Mouse (Mus musculus): ENCODE measurements around the gene Polr2f. TPM values are rescaled to one million over a fixed set of nuclear protein-coding genes. Genes with fewer than 3 reads are reported as not detected.

Polr2f gene
- polyA plus RNA-seq, 1 experiment from 2014 or later = 362 TPM

DNA sequence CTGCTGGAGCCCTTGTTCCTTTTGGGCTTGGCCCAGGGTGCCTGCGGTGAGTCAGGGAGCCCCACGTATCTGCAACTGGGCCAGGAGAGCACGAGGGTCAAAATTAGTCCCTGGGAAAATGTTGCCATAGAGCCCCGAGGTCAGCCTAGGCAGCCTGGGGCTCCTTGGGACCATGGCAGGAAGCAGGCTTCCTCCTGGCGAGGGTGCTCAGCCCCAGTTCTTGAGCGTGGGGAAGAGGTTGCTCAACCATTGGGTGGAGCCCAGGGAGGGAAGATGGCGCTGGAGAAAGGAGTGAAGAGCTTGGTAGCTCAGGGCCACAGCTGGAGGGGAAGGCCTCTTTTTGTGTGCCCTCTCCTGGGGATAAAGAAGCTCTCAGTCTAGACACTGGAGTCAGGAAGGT lies 21.5 kb downstream of the Polr2f start:
- Histone ChIP-seq H3K9ac (ENCODE audit: low read length) (no peak overlapping the region), H3K27me3 (ENCODE audit: control insufficient read depth, insufficient read depth, low read length) (peaks cover 35% of the 10 kb centered on the region), H3K4me1 (ENCODE audit: control insufficient read depth, insufficient read depth, low read length) (0 out of 2 replicates have a peak, but pooled peaks cover 4% of the 10 kb centered on the region), H3K4me3 (ENCODE audit: low read depth, low read length) (no peak overlapping the region), H3K27ac (ENCODE audit: low read depth, low read length) (no peak overlapping the region), H3K36me3 (ENCODE audit: control insufficient read depth, insufficient read depth, low read length) (no peaks in the 10 kb centered on the region), H3K9me3 (ENCODE audit: control insufficient read depth, low read length) (no peaks in the 10 kb centered on the region), H3K4me2 (no peak overlapping the region)
- DNase-seq (ENCODE audit: low spot score, missing footprints) = no peak
- ATAC-seq (ENCODE audit: low FRiP score) = no peak
- 79% methylated on average over 7 of the region's 7 CpGs for WGBS

DNA sequence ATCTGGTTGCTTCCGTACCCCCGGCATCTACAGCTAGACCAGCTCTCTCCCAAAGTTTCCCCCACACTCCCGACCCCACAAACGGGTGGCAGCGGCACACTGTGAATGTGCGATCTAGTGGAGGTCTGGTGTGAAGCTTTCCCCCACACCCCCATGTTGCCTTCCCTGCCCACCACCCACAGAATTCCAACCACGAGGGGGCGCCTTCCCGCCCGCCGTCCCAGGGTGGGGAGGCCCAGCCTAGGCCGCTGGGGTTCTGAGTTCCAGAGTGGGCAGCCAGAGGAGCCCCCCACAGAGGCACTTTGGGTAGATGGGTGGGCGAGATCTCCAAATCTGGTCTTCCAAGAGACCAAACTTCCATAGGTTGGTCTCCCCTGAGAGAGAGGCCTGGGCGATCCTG lies 22.0 kb downstream of the Polr2f start:
- H3K9ac ChIP-seq (ENCODE audit: low read length) = no peak overlapping the region
- DNase-seq (ENCODE audit: low spot score, missing footprints) (no peak), ATAC-seq (ENCODE audit: low FRiP score) (no peak)
- H3K4me1 ChIP-seq (ENCODE audit: control insufficient read depth, insufficient read depth, low read length) = 0 out of 2 replicates have a peak, but pooled peaks cover 4% of the 10 kb centered on the region
- no peak overlapping the region for H3K27ac ChIP-seq (ENCODE audit: low read depth, low read length)
- H3K36me3 ChIP-seq (ENCODE audit: control insufficient read depth, insufficient read depth, low read length) = no peaks in the 10 kb centered on the region
- H3K27me3 ChIP-seq (ENCODE audit: control insufficient read depth, insufficient read depth, low read length) = peaks cover 35% of the 10 kb centered on the region
- 41% methylated on average over 14 of the region's 14 CpGs for WGBS
- H3K4me2 ChIP-seq = no peak overlapping the region
- H3K4me3 ChIP-seq (ENCODE audit: low read depth, low read length) = no peak overlapping the region
- H3K9me3 ChIP-seq (ENCODE audit: control insufficient read depth, low read length) = no peaks in the 10 kb centered on the region

DNA sequence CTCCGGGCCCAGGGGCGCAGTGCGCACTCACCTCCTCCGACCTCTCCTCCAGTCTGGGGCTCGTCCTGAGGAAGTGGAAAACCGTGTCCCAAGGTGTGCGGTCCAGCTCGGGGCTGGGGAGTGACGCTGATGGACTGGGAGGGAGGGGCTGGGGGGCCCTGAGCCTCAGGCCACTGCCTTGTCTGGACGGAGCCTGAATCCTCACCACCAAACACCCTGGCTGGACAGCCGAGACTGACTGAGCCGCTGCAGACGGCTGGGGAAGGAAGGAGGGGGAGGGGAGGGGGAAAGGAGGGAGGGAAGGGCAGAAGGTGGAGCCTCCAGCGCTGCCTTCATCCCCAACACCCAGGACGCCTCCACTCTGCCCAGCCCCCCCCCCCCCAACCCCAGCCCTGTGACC lies 23.4 kb downstream of the Polr2f start:
- WGBS = 5% methylated on average over 15 of the region's 15 CpGs
- H3K27ac ChIP-seq (ENCODE audit: low read depth, low read length) = no peak overlapping the region
- ATAC-seq (ENCODE audit: low FRiP score) (no peak), DNase-seq (ENCODE audit: low spot score, missing footprints) (peak; percentile 89)
- H3K4me2 ChIP-seq = no peak overlapping the region
- H3K36me3 ChIP-seq (ENCODE audit: control insufficient read depth, insufficient read depth, low read length) = no peaks in the 10 kb centered on the region
- no peaks in the 10 kb centered on the region for H3K9me3 ChIP-seq (ENCODE audit: control insufficient read depth, low read length)
- H3K9ac ChIP-seq (ENCODE audit: low read length) = no peak overlapping the region
- peaks cover 35% of the 10 kb centered on the region for H3K27me3 ChIP-seq (ENCODE audit: control insufficient read depth, insufficient read depth, low read length)
- H3K4me3 ChIP-seq (ENCODE audit: low read depth, low read length) = no peak overlapping the region
- H3K4me1 ChIP-seq (ENCODE audit: control insufficient read depth, insufficient read depth, low read length) = 0 out of 2 replicates have a peak, but pooled peaks cover 4% of the 10 kb centered on the region

DNA sequence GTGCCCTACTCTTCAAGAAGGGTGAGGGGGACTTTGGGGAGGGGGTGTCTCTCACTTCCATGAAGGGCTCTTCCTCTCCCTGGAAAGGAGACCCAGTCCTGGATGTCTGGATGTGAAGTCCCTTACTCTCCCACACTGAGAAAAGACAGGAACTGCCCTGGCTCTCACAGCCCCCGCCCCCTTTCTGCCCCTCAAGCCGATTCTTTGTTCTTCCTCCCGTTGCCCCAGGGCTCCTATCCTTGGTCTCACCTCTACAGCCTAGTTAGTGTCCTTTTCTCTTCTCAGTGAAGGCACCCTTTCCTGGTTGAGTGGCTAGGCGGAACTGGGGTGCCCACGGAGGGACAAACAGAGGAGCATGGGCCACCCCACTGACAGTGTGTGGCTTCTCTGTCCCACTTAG lies 24.3 kb downstream of the Polr2f start, which contains the start of gene Sox10:
Gene Sox10 (minus strand): TSS at position 101 of the 400 bp plus-strand sequence.
- no peaks in the 10 kb centered on the region for H3K36me3 ChIP-seq (ENCODE audit: control insufficient read depth, insufficient read depth, low read length)
- H3K27me3 ChIP-seq (ENCODE audit: control insufficient read depth, insufficient read depth, low read length) = peaks cover 35% of the 10 kb centered on the region
- no peak within 1 kb of the TSS for H3K27ac ChIP-seq (ENCODE audit: low read depth, low read length)
- DNase-seq (ENCODE audit: low spot score, missing footprints) = no peak
- no peaks in the 10 kb centered on the region for H3K9me3 ChIP-seq (ENCODE audit: control insufficient read depth, low read length)
- ATAC-seq (ENCODE audit: low FRiP score) = no peak
- 0 out of 2 replicates have a peak, but pooled peaks cover 4% of the 10 kb centered on the region for H3K4me1 ChIP-seq (ENCODE audit: control insufficient read depth, insufficient read depth, low read length)
- no peak within 1 kb of the TSS for H3K4me2 ChIP-seq
- no peak within 1 kb of the TSS for H3K4me3 ChIP-seq (ENCODE audit: low read depth, low read length)
- H3K9ac ChIP-seq (ENCODE audit: low read length) = no peak within 1 kb of the TSS
- WGBS = 53% methylated on average over 5 of the region's 5 CpGs

DNA sequence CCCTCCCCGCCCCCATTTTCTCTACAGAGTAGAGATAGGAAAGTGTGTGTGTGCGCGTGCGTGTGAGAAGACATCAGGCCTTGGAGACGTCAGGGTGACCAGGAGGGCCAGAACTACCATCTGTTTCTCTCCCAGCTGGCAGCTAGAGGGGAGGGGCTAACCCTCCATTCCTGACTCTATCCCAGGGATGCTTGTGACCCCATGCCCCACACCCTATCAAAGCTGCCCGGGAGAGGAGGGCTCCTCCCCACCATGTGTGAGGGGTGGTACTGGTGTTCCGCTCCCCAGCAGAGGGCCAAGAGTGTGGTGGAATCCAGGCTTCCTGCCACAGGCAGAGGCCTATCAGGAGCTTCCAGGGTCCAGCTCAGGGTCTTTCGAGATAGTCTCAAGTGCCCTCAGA lies 25.9 kb downstream of the Polr2f start:
- no peak overlapping the region for H3K4me3 ChIP-seq (ENCODE audit: low read depth, low read length)
- no peak overlapping the region for H3K27ac ChIP-seq (ENCODE audit: low read depth, low read length)
- WGBS = 55% methylated on average over 8 of the region's 8 CpGs
- H3K4me1 ChIP-seq (ENCODE audit: control insufficient read depth, insufficient read depth, low read length) = 0 out of 2 replicates have a peak, but pooled peaks cover 4% of the 10 kb centered on the region
- H3K36me3 ChIP-seq (ENCODE audit: control insufficient read depth, insufficient read depth, low read length) = no peaks in the 10 kb centered on the region
- no peaks in the 10 kb centered on the region for H3K9me3 ChIP-seq (ENCODE audit: control insufficient read depth, low read length)
- H3K9ac ChIP-seq (ENCODE audit: low read length) = no peak overlapping the region
- ATAC-seq (ENCODE audit: low FRiP score) (peak; percentile 58; the same call in 1 of the 2 replicates), DNase-seq (ENCODE audit: low spot score, missing footprints) (no peak)
- no peak overlapping the region for H3K4me2 ChIP-seq
- H3K27me3 ChIP-seq (ENCODE audit: control insufficient read depth, insufficient read depth, low read length) = peaks cover 33% of the 10 kb centered on the region

DNA sequence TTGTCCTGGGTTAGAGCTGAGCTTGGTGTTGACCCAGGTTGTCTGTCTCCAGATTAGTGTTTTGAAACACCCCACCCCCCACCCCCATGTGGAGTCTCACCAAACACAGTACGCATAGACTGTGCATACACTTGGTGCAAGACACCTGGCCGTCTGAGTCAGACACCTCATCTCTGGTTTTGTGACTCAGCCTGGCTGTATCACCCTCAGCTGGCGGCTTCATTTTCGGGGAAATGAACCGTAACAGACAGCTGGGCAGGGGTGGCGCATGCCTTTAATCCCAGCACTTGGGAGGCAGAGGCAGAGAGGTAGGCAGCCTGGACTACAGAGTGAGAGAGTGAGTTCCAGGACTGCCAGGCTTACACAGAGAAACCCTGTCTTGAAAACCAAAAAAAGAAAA lies 36.1 kb downstream of the Polr2f start:
- Histone ChIP-seq H3K27ac (ENCODE audit: low read depth, low read length) (no peak overlapping the region), H3K9me3 (ENCODE audit: control insufficient read depth, low read length) (no peaks in the 10 kb centered on the region), H3K9ac (ENCODE audit: low read length) (no peak overlapping the region), H3K36me3 (ENCODE audit: control insufficient read depth, insufficient read depth, low read length) (no peaks in the 10 kb centered on the region), H3K4me2 (no peak overlapping the region), H3K27me3 (ENCODE audit: control insufficient read depth, insufficient read depth, low read length) (no peaks in the 10 kb centered on the region), H3K4me1 (ENCODE audit: control insufficient read depth, insufficient read depth, low read length) (no peaks in the 10 kb centered on the region), H3K4me3 (ENCODE audit: low read depth, low read length) (no peak overlapping the region)
- 45% methylated on average over 6 of the region's 6 CpGs for WGBS
- no peak for ATAC-seq (ENCODE audit: low FRiP score)
- no peak for DNase-seq (ENCODE audit: low spot score, missing footprints)

DNA sequence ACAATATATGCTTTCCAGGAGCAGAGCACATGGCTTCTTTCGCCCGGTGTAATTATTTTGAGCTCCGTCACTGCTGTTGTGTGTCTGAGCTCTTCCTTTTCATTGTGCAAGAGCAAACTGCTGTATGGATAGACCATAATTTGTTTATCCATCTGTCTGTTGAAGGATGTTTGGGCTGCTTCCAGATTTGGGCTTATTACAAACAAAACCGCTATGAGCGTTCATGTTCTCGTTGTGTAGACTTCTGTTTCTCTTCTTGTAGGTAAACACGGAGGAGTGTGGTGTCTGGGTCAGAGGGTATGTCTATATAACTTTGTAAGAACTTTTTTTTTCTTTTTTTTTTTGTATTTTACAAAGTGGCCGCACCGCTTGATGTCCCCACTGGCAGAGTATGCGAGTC lies 44.4 kb downstream of the Polr2f start:
- no peak overlapping the region for H3K9ac ChIP-seq (ENCODE audit: low read length)
- H3K4me3 ChIP-seq (ENCODE audit: low read depth, low read length) = no peak overlapping the region
- DNase-seq (ENCODE audit: low spot score, missing footprints) (no peak), ATAC-seq (ENCODE audit: low FRiP score) (no peak)
- WGBS = 93% methylated on average over 10 of the region's 10 CpGs
- no peaks in the 10 kb centered on the region for H3K9me3 ChIP-seq (ENCODE audit: control insufficient read depth, low read length)
- no peaks in the 10 kb centered on the region for H3K4me1 ChIP-seq (ENCODE audit: control insufficient read depth, insufficient read depth, low read length)
- no peaks in the 10 kb centered on the region for H3K27me3 ChIP-seq (ENCODE audit: control insufficient read depth, insufficient read depth, low read length)
- no peaks in the 10 kb centered on the region for H3K36me3 ChIP-seq (ENCODE audit: control insufficient read depth, insufficient read depth, low read length)
- H3K27ac ChIP-seq (ENCODE audit: low read depth, low read length) = no peak overlapping the region
- H3K4me2 ChIP-seq = no peak overlapping the region

DNA sequence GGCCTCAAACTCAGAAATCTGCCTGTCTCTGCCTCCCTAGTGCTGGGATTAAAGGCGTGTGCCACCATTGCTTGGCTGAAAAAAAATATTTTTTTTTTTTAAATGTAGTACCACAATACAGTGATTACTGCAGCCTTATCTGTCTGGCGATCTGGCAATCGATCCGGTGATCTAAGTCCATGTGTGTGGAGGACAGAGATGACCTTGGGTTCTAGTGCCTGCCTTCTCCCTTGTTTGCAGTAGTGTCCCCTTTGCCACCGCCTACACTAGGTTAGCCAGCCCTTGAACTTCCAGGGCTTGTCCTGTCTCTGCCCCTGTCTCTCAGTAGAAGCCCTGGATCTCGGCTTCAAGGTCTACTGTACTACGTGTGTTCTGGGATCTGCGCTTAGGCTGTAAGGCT lies 47.0 kb downstream of the Polr2f start:
- WGBS = 93% methylated on average over 8 of the region's 8 CpGs

DNA sequence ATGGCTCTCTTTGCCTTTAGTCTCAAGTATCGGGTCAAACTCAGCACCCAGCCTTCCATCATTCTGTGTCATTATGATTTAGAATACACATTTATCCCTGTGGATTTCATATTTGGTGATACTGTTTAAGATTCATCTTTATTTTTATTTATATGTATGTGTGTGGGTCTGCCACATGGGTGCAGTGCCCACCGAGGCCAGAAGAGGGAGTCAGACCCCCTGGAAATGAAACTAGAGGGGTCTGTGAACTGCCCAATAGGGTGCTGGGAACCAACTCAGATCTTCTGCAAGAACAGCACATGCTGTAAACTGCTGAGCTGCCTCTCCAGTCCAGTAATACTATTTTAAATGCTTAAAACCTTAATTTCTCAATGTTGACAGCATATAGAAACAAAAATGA lies 50.6 kb downstream of the Polr2f start:
- Histone ChIP-seq H3K9ac (ENCODE audit: low read length) (no peak overlapping the region), H3K36me3 (ENCODE audit: control insufficient read depth, insufficient read depth, low read length) (no peaks in the 10 kb centered on the region), H3K27me3 (ENCODE audit: control insufficient read depth, insufficient read depth, low read length) (no peaks in the 10 kb centered on the region), H3K4me2 (no peak overlapping the region), H3K27ac (ENCODE audit: low read depth, low read length) (no peak overlapping the region), H3K9me3 (ENCODE audit: control insufficient read depth, low read length) (no peaks in the 10 kb centered on the region), H3K4me1 (ENCODE audit: control insufficient read depth, insufficient read depth, low read length) (peaks cover 20% of the 10 kb centered on the region), H3K4me3 (ENCODE audit: low read depth, low read length) (no peak overlapping the region)
- DNase-seq (ENCODE audit: low spot score, missing footprints) (no peak), ATAC-seq (ENCODE audit: low FRiP score) (no peak)
- WGBS = 97% methylated on average over 2 of the region's 2 CpGs

More for the DNA sequence above, 47.0 kb downstream of the Polr2f start:
- Histone ChIP-seq H3K9me3 (ENCODE audit: control insufficient read depth, low read length) (no peaks in the 10 kb centered on the region), H3K27me3 (ENCODE audit: control insufficient read depth, insufficient read depth, low read length) (no peaks in the 10 kb centered on the region), H3K4me3 (ENCODE audit: low read depth, low read length) (no peak overlapping the region), H3K4me1 (ENCODE audit: control insufficient read depth, insufficient read depth, low read length) (peaks cover 4% of the 10 kb centered on the region; the same call in 1 of the 2 replicates), H3K36me3 (ENCODE audit: control insufficient read depth, insufficient read depth, low read length) (no peaks in the 10 kb centered on the region), H3K9ac (ENCODE audit: low read length) (no peak overlapping the region), H3K27ac (ENCODE audit: low read depth, low read length) (no peak overlapping the region), H3K4me2 (no peak overlapping the region)
- ATAC-seq (ENCODE audit: low FRiP score) = no peak
- DNase-seq (ENCODE audit: low spot score, missing footprints) = no peak
